Mouse (Mus musculus) lung, adult 18-20 months (tissue): ENCODE measurements around the gene Smndc1.

Source experiments
- DNase-seq, 2 experiments: peaks; one replicate each; pipeline ENCODE4 v3.0.0; 2022; ENCODE audit warnings: mixed read lengths in 2 of 2

Smndc1 gene

GRCm38 (mm10) chr19:53390495-53391007, at the start of gene Smndc1:
Smndc1 (minus strand) TSS chr19:53390578.
- peak; percentile 99 to 100 for DNase-seq

- no peak for DNase-seq
These were observed 49.0 kb upstream of the Smndc1 start for GRCm38 (mm10) chr19:53439340-53439739.

GRCm38 (mm10) chr19:53437991-53438390, 47.6 kb upstream of the Smndc1 start:
- DNase-seq = no peak

- peak; percentile 62 to 65 for DNase-seq
These were observed 47.1 kb upstream of the Smndc1 start for GRCm38 (mm10) chr19:53437311-53437958.

- no peak for DNase-seq
These were observed 43.7 kb upstream of the Smndc1 start for GRCm38 (mm10) chr19:53433949-53434689.

GRCm38 (mm10) chr19:53431003-53431402, 40.6 kb upstream of the Smndc1 start:
- no peak for DNase-seq

GRCm38 (mm10) chr19:53430356-53430755, 40.0 kb upstream of the Smndc1 start:
- DNase-seq = no peak

- DNase-seq = no peak
These were observed 37.4 kb upstream of the Smndc1 start for GRCm38 (mm10) chr19:53427817-53428216.

GRCm38 (mm10) chr19:53427346-53427745, 37.0 kb upstream of the Smndc1 start:
- no peak for DNase-seq

- DNase-seq = no peak
These were observed 35.4 kb upstream of the Smndc1 start for GRCm38 (mm10) chr19:53425824-53426223.

GRCm38 (mm10) chr19:53424629-53425028, 34.3 kb upstream of the Smndc1 start:
- peak; percentile 74 to 76 for DNase-seq

GRCm38 (mm10) chr19:53423816-53424465, 33.6 kb upstream of the Smndc1 start:
- DNase-seq = no peak

GRCm38 (mm10) chr19:53423341-53423753, 33.0 kb upstream of the Smndc1 start:
- DNase-seq = peak; percentile 37 to 41

- DNase-seq = no peak
These were observed 32.3 kb upstream of the Smndc1 start for GRCm38 (mm10) chr19:53422358-53423308.

- no peak for DNase-seq
These were observed 31.3 kb upstream of the Smndc1 start for GRCm38 (mm10) chr19:53421583-53422188.

GRCm38 (mm10) chr19:53420924-53421582, 30.7 kb upstream of the Smndc1 start:
- peak; percentile 80 to 81 for DNase-seq

GRCm38 (mm10) chr19:53419834-53420233, 29.5 kb upstream of the Smndc1 start:
- DNase-seq = peak; percentile 57 to 62

- DNase-seq = no peak
These were observed 24.8 kb upstream of the Smndc1 start for GRCm38 (mm10) chr19:53415198-53415597.

- DNase-seq = no peak
These were observed 24.3 kb upstream of the Smndc1 start for GRCm38 (mm10) chr19:53414650-53415049.

GRCm38 (mm10) chr19:53413617-53414380, 23.4 kb upstream of the Smndc1 start:
- DNase-seq = no peak
